Mouse (Mus musculus) lung, postnatal 10 days (tissue): ENCODE results near the gene Ubr2.
A peak's percentile ranks its signal among the peaks of the same experiment; 100 is the strongest.

Experiments
- DNase-seq: peaks from one replicate; pipeline ENCODE4 v3.0.0; 2021

The Ubr2 gene

GRCm38 (mm10) chr17:47009898-47010721, at the start of gene Ubr2:
Gene Ubr2 (minus strand): TSS chr17:47010556.
- peak; percentile 96 for DNase-seq

GRCm38 (mm10) chr17:47059836-47060360, 49.5 kb upstream of the Ubr2 start:
- peak; percentile 86 for DNase-seq

GRCm38 (mm10) chr17:47057966-47058365, 47.6 kb upstream of the Ubr2 start:
- DNase-seq = no peak

- DNase-seq = no peak
These were observed 46.1 kb upstream of the Ubr2 start for GRCm38 (mm10) chr17:47056476-47056875.

- DNase-seq = no peak
These were observed 44.8 kb upstream of the Ubr2 start for GRCm38 (mm10) chr17:47055121-47055520.

- peak; percentile 43 for DNase-seq
These were observed 44.3 kb upstream of the Ubr2 start for GRCm38 (mm10) chr17:47054613-47055012.

GRCm38 (mm10) chr17:47050678-47051077, 40.3 kb upstream of the Ubr2 start:
- no peak for DNase-seq

- DNase-seq = no peak
These were observed 32.5 kb upstream of the Ubr2 start for GRCm38 (mm10) chr17:47042866-47043265.

- DNase-seq = peak; percentile 93
These were observed 28.8 kb upstream of the Ubr2 start for GRCm38 (mm10) chr17:47038844-47039803.

GRCm38 (mm10) chr17:47034536-47034935, 24.2 kb upstream of the Ubr2 start:
- DNase-seq = no peak

GRCm38 (mm10) chr17:47033643-47034042, 23.3 kb upstream of the Ubr2 start:
- peak; percentile 74 for DNase-seq

- DNase-seq = no peak
These were observed 14.4 kb upstream of the Ubr2 start for GRCm38 (mm10) chr17:47024805-47025204.

- no peak for DNase-seq
These were observed 13.0 kb upstream of the Ubr2 start for GRCm38 (mm10) chr17:47023369-47023768.

- peak; percentile 30 for DNase-seq
These were observed 2.5 kb upstream of the Ubr2 start for GRCm38 (mm10) chr17:47012896-47013295.

GRCm38 (mm10) chr17:47011661-47012043, 1.3 kb upstream of the Ubr2 start:
- DNase-seq = no peak

GRCm38 (mm10) chr17:47010722-47011660, 635 bp upstream of the Ubr2 start:
- peak; percentile 82 for DNase-seq

GRCm38 (mm10) chr17:47009546-47009897, 834 bp downstream of the Ubr2 start:
- DNase-seq = no peak

- DNase-seq = no peak
These were observed 1.3 kb downstream of the Ubr2 start for GRCm38 (mm10) chr17:47009016-47009415.

GRCm38 (mm10) chr17:47008506-47008905, 1.9 kb downstream of the Ubr2 start:
- no peak for DNase-seq

- DNase-seq = no peak
These were observed 3.6 kb downstream of the Ubr2 start for GRCm38 (mm10) chr17:47006741-47007140.

- no peak for DNase-seq
These were observed 4.5 kb downstream of the Ubr2 start for GRCm38 (mm10) chr17:47005741-47006405.

GRCm38 (mm10) chr17:47003305-47003704, 7.1 kb downstream of the Ubr2 start:
- no peak for DNase-seq
